Mouse (Mus musculus): ENCODE results near the gene Retn.
A peak's percentile ranks its signal among the peaks of the same experiment; 100 is the strongest.

Retn gene

GRCm38 (mm10) chr8:3655526-3655925, at the start of gene Retn:
Gene Retn (plus strand): TSS chr8:3655770.
- no peak for DNase-seq

GRCm38 (mm10) chr8:3606593-3606992, 49.0 kb upstream of the Retn start:
- DNase-seq = no peak

GRCm38 (mm10) chr8:3607822-3608221, 47.7 kb upstream of the Retn start:
- DNase-seq = no peak

GRCm38 (mm10) chr8:3609046-3609815, 46.3 kb upstream of the Retn start:
- DNase-seq = peak; percentile 72

GRCm38 (mm10) chr8:3609816-3610150, 45.8 kb upstream of the Retn start:
- DNase-seq = peak; percentile 82

- peak; percentile 100 for DNase-seq
Measured at GRCm38 (mm10) chr8:3621199-3621970, 34.2 kb upstream of the Retn start, which contains the start of the genes Xab2 and Pet100. Gene Xab2 (minus strand): TSS chr8:3621316. Gene Pet100 (plus strand): TSS chr8:3621548.

GRCm38 (mm10) chr8:3622119-3622518, 33.5 kb upstream of the Retn start:
- DNase-seq = no peak

- no peak for DNase-seq
Measured at GRCm38 (mm10) chr8:3625445-3625844, 30.1 kb upstream of the Retn start, which contains the start of gene Pcp2. Gene Pcp2 (minus strand): TSS chr8:3625545.

- DNase-seq = no peak
Measured at GRCm38 (mm10) chr8:3626971-3627370, 28.6 kb upstream of the Retn start.

GRCm38 (mm10) chr8:3628014-3628413, 27.6 kb upstream of the Retn start:
- peak; percentile 68 for DNase-seq

GRCm38 (mm10) chr8:3630647-3631477, 24.7 kb upstream of the Retn start, which contains the start of gene Stxbp2:
Gene Stxbp2 (plus strand): TSS chr8:3630955.
- DNase-seq = peak; percentile 91

GRCm38 (mm10) chr8:3631478-3631875, 24.1 kb upstream of the Retn start:
- no peak for DNase-seq

- peak; percentile 70 for DNase-seq
Measured at GRCm38 (mm10) chr8:3645804-3646203, 9.8 kb upstream of the Retn start.

- DNase-seq = no peak
Measured at GRCm38 (mm10) chr8:3646824-3647531, 8.6 kb upstream of the Retn start.

- no peak for DNase-seq
Measured at GRCm38 (mm10) chr8:3647561-3647960, 8.0 kb upstream of the Retn start.

- DNase-seq = no peak
Measured at GRCm38 (mm10) chr8:3648268-3648667, 7.3 kb upstream of the Retn start.

GRCm38 (mm10) chr8:3648990-3649389, 6.6 kb upstream of the Retn start:
- DNase-seq = no peak

- no peak for DNase-seq
Measured at GRCm38 (mm10) chr8:3652845-3653244, 2.7 kb upstream of the Retn start.

GRCm38 (mm10) chr8:3654726-3655508, 653 bp upstream of the Retn start:
- no peak for DNase-seq

GRCm38 (mm10) chr8:3656725-3657381, 1.3 kb downstream of the Retn start:
- DNase-seq = no peak

GRCm38 (mm10) chr8:3660889-3661288, 5.3 kb downstream of the Retn start:
- DNase-seq = no peak
